Mouse (Mus musculus) limb, embryonic 11.5 days (tissue): Measurements from ENCODE around the gene Inpp4b. TPM values are rescaled to one million over a fixed set of nuclear protein-coding genes. Genes with fewer than 3 reads are reported as not detected.

ENCODE experiments used
- ATAC-seq: fragments of 200-750 bp; cut with Nextera tagmentation; 2 replicates; pipeline ENCODE4 v1.8.0; 2017; ENCODE audit warnings: low read depth; ENCODE audit not compliant: insufficient number of reproducible peaks, low FRiP score, low TSS enrichment
- DNase-seq: peaks from one replicate; pipeline ENCODE4 v3.0.0-alpha.2; 2015; ENCODE audit warnings: low spot score
- H3K27ac ChIP-seq: fragments of 300-500 bp; sonication (generic); replicated peaks from 2 replicates; pipeline ENCODE4 v1.5.1; 2014; ENCODE audit warnings: low read depth, mild to moderate bottlenecking, low read length
- H3K27me3 ChIP-seq: fragments of 300-500 bp; sonication (generic); 2 replicates; pipeline ENCODE4 v1.6.1; 2014; ENCODE audit warnings: mild to moderate bottlenecking, low read length, mixed read lengths; ENCODE audit not compliant: control insufficient read depth, insufficient read depth
- H3K36me3 ChIP-seq: fragments of 300-500 bp; sonication (generic); 2 replicates; pipeline ENCODE4 v1.6.1; 2014; ENCODE audit warnings: mild to moderate bottlenecking, low read length, moderate library complexity, mixed read lengths; ENCODE audit not compliant: control insufficient read depth, insufficient read depth
- H3K4me1 ChIP-seq: fragments of 300-500 bp; sonication (generic); 2 replicates; pipeline ENCODE4 v1.6.1; 2014; ENCODE audit warnings: low read length, mixed read lengths; ENCODE audit not compliant: control insufficient read depth, insufficient read depth
- H3K4me2 ChIP-seq: fragments of 300-500 bp; sonication (generic); 2 replicates; pipeline ENCODE4 v1.6.1; 2014; ENCODE audit warnings: low read depth, mild to moderate bottlenecking, moderate library complexity; ENCODE audit not compliant: severe bottlenecking
- H3K4me3 ChIP-seq: fragments of 300-500 bp; sonication (generic); 2 replicates; pipeline ENCODE4 v1.5.1; 2014; ENCODE audit warnings: low read depth, low read length
- H3K9ac ChIP-seq: fragments of 300-500 bp; sonication (generic); 2 replicates; pipeline ENCODE4 v1.6.1; 2014; ENCODE audit warnings: mild to moderate bottlenecking, low read length
- H3K9me3 ChIP-seq: fragments of 300-500 bp; sonication (generic); 2 replicates; pipeline ENCODE4 v1.6.1; 2016; ENCODE audit warnings: low read length; ENCODE audit not compliant: control insufficient read depth
- WGBS: fragments of 180-500 bp; shearing (Covaris S2); extraction: QIAGEN DNeasy Blood & Tissue Kit; methylation state at CpG from one replicate; pipeline ENCODE4 v1.1.7; 2014; 5-methylcytosine and 5-hydroxymethylcytosine counted together
- polyA plus RNA-seq: library from polyadenylated mRNA; unstranded; fragments of >200 nt; fragmentation: Nextera tagmentation; extraction: Ambion mirVana; gene quantifications from 2 replicates; pipeline ENCODE4 v1.2.1, GENCODE M21; 2014

Inpp4b gene
- polyA plus RNA-seq, 1 experiment from 2014 or later: 8.8 TPM

- DNase-seq (no peak), ATAC-seq (no peak)
- Histone ChIP-seq H3K9me3 (no peaks in the 10 kb centered on the region), H3K27ac (no peak overlapping the region), H3K4me1 (no peaks in the 10 kb centered on the region), H3K36me3 (no peaks in the 10 kb centered on the region), H3K4me3 (no peak overlapping the region), H3K27me3 (no peaks in the 10 kb centered on the region), H3K9ac (no peak overlapping the region), H3K4me2 (no peak overlapping the region)
- 82% methylated on average over 4 of the region's 4 CpGs for whole genome bisulfite sequencing
Observed at GRCm38 (mm10) chr8:81856120-81856519, 513.8 kb downstream of the Inpp4b start.

GRCm38 (mm10) chr8:81856608-81857007, 514.3 kb downstream of the Inpp4b start:
- H3K9me3 ChIP-seq: no peaks in the 10 kb centered on the region
- H3K4me3 ChIP-seq: no peak overlapping the region
- DNase-seq: no peak
- no peaks in the 10 kb centered on the region for H3K36me3 ChIP-seq
- no peak overlapping the region for H3K27ac ChIP-seq
- no peaks in the 10 kb centered on the region for H3K4me1 ChIP-seq
- no peak for ATAC-seq
- H3K4me2 ChIP-seq: no peak overlapping the region
- H3K9ac ChIP-seq: no peak overlapping the region
- no peaks in the 10 kb centered on the region for H3K27me3 ChIP-seq
- WGBS: 43% methylated on average over 6 of the region's 6 CpGs

- Histone ChIP-seq H3K4me2 (no peak overlapping the region), H3K9ac (no peak overlapping the region), H3K9me3 (no peaks in the 10 kb centered on the region), H3K4me3 (no peak overlapping the region), H3K4me1 (no peaks in the 10 kb centered on the region), H3K36me3 (no peaks in the 10 kb centered on the region), H3K27me3 (no peaks in the 10 kb centered on the region), H3K27ac (no peak overlapping the region)
- WGBS: 92% methylated on average over 4 of the region's 4 CpGs
- no peak for ATAC-seq
- DNase-seq: no peak
Observed at GRCm38 (mm10) chr8:81858393-81858792, 516.0 kb downstream of the Inpp4b start.

GRCm38 (mm10) chr8:81859805-81860204, 517.4 kb downstream of the Inpp4b start:
- ATAC-seq: no peak
- no peak overlapping the region for H3K4me3 ChIP-seq
- no peak for DNase-seq
- no peaks in the 10 kb centered on the region for H3K27me3 ChIP-seq
- no peaks in the 10 kb centered on the region for H3K36me3 ChIP-seq
- H3K9ac ChIP-seq: no peak overlapping the region
- no peaks in the 10 kb centered on the region for H3K9me3 ChIP-seq
- WGBS: 76% methylated on average over 1 of the region's 1 CpGs
- H3K4me2 ChIP-seq: no peak overlapping the region
- H3K27ac ChIP-seq: no peak overlapping the region
- H3K4me1 ChIP-seq: no peaks in the 10 kb centered on the region

- Histone ChIP-seq H3K27ac (no peak overlapping the region), H3K9me3 (no peaks in the 10 kb centered on the region), H3K9ac (no peak overlapping the region), H3K4me2 (no peak overlapping the region), H3K4me1 (no peaks in the 10 kb centered on the region), H3K27me3 (no peaks in the 10 kb centered on the region), H3K36me3 (no peaks in the 10 kb centered on the region), H3K4me3 (no peak overlapping the region)
- DNase-seq (no peak), ATAC-seq (no peak)
- WGBS: 92% methylated on average over 8 of the region's 8 CpGs
Observed at GRCm38 (mm10) chr8:81861311-81861710, 519.0 kb downstream of the Inpp4b start.

- Histone ChIP-seq H3K27ac (no peak overlapping the region), H3K4me3 (no peak overlapping the region), H3K9me3 (no peaks in the 10 kb centered on the region), H3K4me2 (no peak overlapping the region), H3K36me3 (no peaks in the 10 kb centered on the region), H3K4me1 (no peaks in the 10 kb centered on the region), H3K27me3 (no peaks in the 10 kb centered on the region), H3K9ac (no peak overlapping the region)
- ATAC-seq (no peak), DNase-seq (no peak)
Observed at GRCm38 (mm10) chr8:81862738-81863137, 520.4 kb downstream of the Inpp4b start.

GRCm38 (mm10) chr8:81864318-81864717, 522.0 kb downstream of the Inpp4b start:
- Histone ChIP-seq H3K27ac (no peak overlapping the region), H3K9ac (no peak overlapping the region), H3K4me2 (no peak overlapping the region), H3K9me3 (no peaks in the 10 kb centered on the region), H3K4me3 (no peak overlapping the region), H3K27me3 (no peaks in the 10 kb centered on the region), H3K36me3 (no peaks in the 10 kb centered on the region), H3K4me1 (no peaks in the 10 kb centered on the region)
- no peak for ATAC-seq
- 87% methylated on average over 2 of the region's 2 CpGs for WGBS
- DNase-seq: no peak

GRCm38 (mm10) chr8:81865664-81866063, 523.3 kb downstream of the Inpp4b start:
- H3K36me3 ChIP-seq: no peaks in the 10 kb centered on the region
- no peak overlapping the region for H3K27ac ChIP-seq
- H3K9me3 ChIP-seq: no peaks in the 10 kb centered on the region
- H3K9ac ChIP-seq: no peak overlapping the region
- no peak overlapping the region for H3K4me3 ChIP-seq
- WGBS: 74% methylated on average over 3 of the region's 3 CpGs
- no peak for ATAC-seq
- no peak for DNase-seq
- H3K4me2 ChIP-seq: no peak overlapping the region
- H3K27me3 ChIP-seq: no peaks in the 10 kb centered on the region
- no peaks in the 10 kb centered on the region for H3K4me1 ChIP-seq

GRCm38 (mm10) chr8:81867020-81867419, 524.7 kb downstream of the Inpp4b start:
- ATAC-seq (no peak), DNase-seq (no peak)
- no peaks in the 10 kb centered on the region for H3K36me3 ChIP-seq
- no peaks in the 10 kb centered on the region for H3K27me3 ChIP-seq
- H3K27ac ChIP-seq: no peak overlapping the region
- H3K4me3 ChIP-seq: no peak overlapping the region
- 56% methylated on average over 3 of the region's 3 CpGs for WGBS
- no peaks in the 10 kb centered on the region for H3K4me1 ChIP-seq
- no peak overlapping the region for H3K9ac ChIP-seq
- no peaks in the 10 kb centered on the region for H3K9me3 ChIP-seq
- no peak overlapping the region for H3K4me2 ChIP-seq
